Mouse (Mus musculus) erythroblast, embryonic 14.5 days (primary cell): Measurements from ENCODE around the gene Olfr988. TPM values are rescaled to one million over a fixed set of nuclear protein-coding genes. Genes with fewer than 3 reads are reported as not detected.
"Not testable (repeated sequence)": the region's sequence is repeated elsewhere in the genome, so short reads cannot be mapped to it uniquely, and the experiment has no call there.

Experiments
- H3K27me3 ChIP-seq: 2 replicates; pipeline ENCODE4 v1.6.1; 2012; ENCODE audit warnings: inconsistent platforms; ENCODE audit not compliant: control insufficient read depth
- H3K36me3 ChIP-seq: 2 replicates; pipeline ENCODE4 v1.6.1; 2012; ENCODE audit warnings: mild to moderate bottlenecking, inconsistent platforms; ENCODE audit not compliant: control insufficient read depth
- H3K4me1 ChIP-seq: 2 replicates; pipeline ENCODE4 v1.6.1; 2012; ENCODE audit warnings: inconsistent platforms; ENCODE audit not compliant: control insufficient read depth
- H3K4me3 ChIP-seq: replicated peaks from 2 replicates; pipeline ENCODE3; 2012; ENCODE audit warnings: moderate library complexity, mild to moderate bottlenecking, inconsistent platforms
- H3K9me3 ChIP-seq: 2 replicates; pipeline ENCODE4 v1.6.1; 2012; ENCODE audit warnings: low read length, inconsistent platforms, mixed read lengths; ENCODE audit not compliant: control insufficient read depth
- GATA1 ChIP-seq: IDR thresholded peaks from 2 replicates; pipeline ENCODE4 v1.6.1; 2012; ENCODE audit warnings: low read length, inconsistent platforms, mixed read lengths
- TAL1 ChIP-seq: IDR thresholded peaks from 3 replicates; pipeline ENCODE4 v1.6.1; 2012; ENCODE audit warnings: low read length, inconsistent platforms, mixed read lengths
- polyA plus RNA-seq: library from polyadenylated mRNA; stranded (reverse); fragments of >175 nt; gene quantifications from 2 replicates; pipeline ENCODE4 v1.2.3, GENCODE M21; 2012

Olfr988 gene
- not detected in 2 replicates for polyA plus RNA-seq

GRCm38 (mm10) chr2:85363127-85363526, at the start of gene Olfr988:
Gene Olfr988 (minus strand): TSS chr2:85363227.
- H3K9me3 ChIP-seq, H3K27me3 ChIP-seq, H3K36me3 ChIP-seq, H3K4me3 ChIP-seq, H3K4me1 ChIP-seq: not testable (repeated sequence)

- TF ChIP-seq GATA1 (no peak), TAL1 (no peak)
- H3K4me3 ChIP-seq = no peak within 1 kb of the TSS
- no peaks in the 10 kb centered on the region for H3K36me3 ChIP-seq
- H3K9me3 ChIP-seq = no peaks in the 10 kb centered on the region
- no peaks in the 10 kb centered on the region for H3K27me3 ChIP-seq
- no peaks in the 10 kb centered on the region for H3K4me1 ChIP-seq
These were observed 46.3 kb upstream of the Olfr988 start, which contains the start of gene Olfr992 for GRCm38 (mm10) chr2:85409369-85409768. Gene Olfr992 (minus strand): TSS chr2:85409469.

GRCm38 (mm10) chr2:85339972-85340371, 23.1 kb downstream of the Olfr988 start:
- TF ChIP-seq TAL1 = no peak
- no peak for TF ChIP-seq GATA1
- Histone ChIP-seq H3K27me3 (no peaks in the 10 kb centered on the region), H3K4me1 (no peaks in the 10 kb centered on the region), H3K9me3 (no peaks in the 10 kb centered on the region), H3K36me3 (no peaks in the 10 kb centered on the region), H3K4me3 (no peak overlapping the region)

GRCm38 (mm10) chr2:85339215-85339614, 23.8 kb downstream of the Olfr988 start, which contains the start of gene Olfr987:
Gene Olfr987 (minus strand): TSS chr2:85339315.
- H3K9me3 ChIP-seq, H3K36me3 ChIP-seq, H3K27me3 ChIP-seq, H3K4me3 ChIP-seq, H3K4me1 ChIP-seq: not testable (repeated sequence)

- TF ChIP-seq TAL1 (no peak), GATA1 (no peak)
- no peaks in the 10 kb centered on the region for H3K27me3 ChIP-seq
- H3K9me3 ChIP-seq = no peaks in the 10 kb centered on the region
- H3K4me3 ChIP-seq = no peak overlapping the region
- no peaks in the 10 kb centered on the region for H3K4me1 ChIP-seq
- no peaks in the 10 kb centered on the region for H3K36me3 ChIP-seq
These were observed 43.9 kb downstream of the Olfr988 start for GRCm38 (mm10) chr2:85319106-85319505.

Other genes starting within 250 kb of the Olfr988 start
- not detected in 2 replicates for gene Aplnr, start 227.0 kb downstream of the Olfr988 start, polyA plus RNA-seq
- 0.02 TPM in 1 of 2 replicates, not detected in the other for gene Lrrc55, start 166.0 kb downstream of the Olfr988 start, polyA plus RNA-seq
- gene Olfr987, start 23.9 kb downstream of the Olfr988 start, polyA plus RNA-seq = not detected in 2 replicates
- gene Olfr992, start 46.2 kb upstream of the Olfr988 start, polyA plus RNA-seq = not detected in 2 replicates
- gene Olfr993, start 51.6 kb upstream of the Olfr988 start, polyA plus RNA-seq = not detected in 2 replicates
- not detected in 2 replicates for gene Olfr994, start 73.2 kb upstream of the Olfr988 start, polyA plus RNA-seq
- gene Olfr995, start 80.4 kb upstream of the Olfr988 start, polyA plus RNA-seq = not detected in 2 replicates
- not detected in 2 replicates for gene 4833423E24Rik, start 155.8 kb upstream of the Olfr988 start, polyA plus RNA-seq
- not detected in 2 replicates for gene Olfr996, start 216.0 kb upstream of the Olfr988 start, polyA plus RNA-seq
- gene Olfr998, start 225.7 kb upstream of the Olfr988 start, polyA plus RNA-seq = not detected in 2 replicates
- gene Olfr1000, start 248.7 kb upstream of the Olfr988 start, polyA plus RNA-seq = not detected in 2 replicates